Mouse (Mus musculus): ENCODE measurements around the gene Fbxo24.
A peak's percentile ranks its signal among the peaks of the same experiment; 100 is the strongest.

Gene Fbxo24

GRCm38 (mm10) chr5:137628498-137629305 lies at the start of gene Fbxo24, which contains the start of the genes Lrch4 and Gm20605:
Gene Fbxo24 (minus strand): TSS chr5:137629002.
Gene Lrch4 (plus strand): TSS chr5:137629121.
Gene Gm20605 (plus strand): TSS chr5:137629175.
- peak; percentile 99 for DNase-seq (ENCODE audit: low read depth in 2 of 2, low spot score in 2 of 2)

DNA sequence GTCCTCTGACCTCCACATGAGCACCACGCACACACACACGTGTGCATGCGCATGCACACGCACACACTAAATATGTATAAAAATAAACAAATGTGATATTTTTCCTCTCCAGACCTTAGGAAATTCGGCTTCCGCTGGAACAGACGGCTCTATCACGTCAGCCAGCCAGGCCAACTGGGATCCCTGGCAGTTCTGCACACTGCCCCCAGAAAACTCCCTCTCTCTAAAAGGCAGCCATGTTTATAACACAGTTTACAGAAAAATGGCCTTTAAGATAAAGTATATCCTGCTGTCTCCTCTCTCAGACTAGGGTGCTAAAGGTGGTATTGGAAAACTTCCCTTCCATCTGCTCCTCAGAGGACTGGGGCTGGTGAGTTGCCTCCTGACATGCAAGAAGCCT lies 49.1 kb upstream of the Fbxo24 start:
- DNase-seq (ENCODE audit: low read depth in 2 of 2, low spot score in 2 of 2) = no peak

DNA sequence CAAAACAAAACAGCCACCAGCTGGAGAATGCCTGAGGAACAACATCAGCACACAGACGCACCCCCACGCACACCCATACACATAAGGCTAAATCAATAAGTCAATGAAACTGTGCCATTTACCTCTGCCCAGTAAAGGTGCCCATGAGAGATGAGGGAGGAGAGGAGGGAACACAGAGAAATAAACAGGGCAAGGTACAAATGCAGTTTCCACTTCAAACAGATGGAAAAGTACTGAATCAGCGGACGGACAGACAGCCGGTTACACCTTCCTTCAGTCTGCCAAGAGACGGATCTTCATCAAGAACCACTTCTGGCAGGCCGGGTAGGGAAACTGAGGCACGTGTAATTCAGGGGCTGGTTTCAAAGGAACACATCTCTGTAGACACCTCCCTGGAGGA lies 46.0 kb upstream of the Fbxo24 start:
- no peak for DNase-seq (ENCODE audit: low read depth in 2 of 2, low spot score in 2 of 2)

DNA sequence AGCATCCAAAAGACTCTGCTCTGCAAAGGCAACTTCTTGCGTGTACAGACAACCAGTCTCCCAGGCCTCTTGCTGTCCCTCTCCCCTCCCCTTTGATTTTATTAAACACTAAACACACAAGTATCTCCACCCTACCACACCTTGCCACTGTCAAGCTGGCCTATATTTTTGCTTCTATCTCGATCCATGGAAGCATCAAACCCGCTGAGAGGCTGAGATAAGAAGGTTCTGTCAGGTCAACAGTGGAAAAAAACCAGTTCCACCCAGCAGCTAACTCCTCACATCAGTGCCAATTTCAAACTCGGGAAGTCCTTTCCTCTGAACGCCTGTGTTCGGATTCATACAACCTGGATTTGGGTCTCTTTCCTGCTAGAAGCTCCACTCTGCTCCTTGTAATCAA lies 44.2 kb upstream of the Fbxo24 start:
- DNase-seq (ENCODE audit: low read depth in 2 of 2, low spot score in 2 of 2) = no peak

- no peak for DNase-seq (ENCODE audit: low read depth in 2 of 2, low spot score in 2 of 2)
These were observed 43.6 kb upstream of the Fbxo24 start for GRCm38 (mm10) chr5:137672361-137672760.

- no peak for DNase-seq (ENCODE audit: low read depth in 2 of 2, low spot score in 2 of 2)
These were observed 42.8 kb upstream of the Fbxo24 start for GRCm38 (mm10) chr5:137671443-137672240.

DNA sequence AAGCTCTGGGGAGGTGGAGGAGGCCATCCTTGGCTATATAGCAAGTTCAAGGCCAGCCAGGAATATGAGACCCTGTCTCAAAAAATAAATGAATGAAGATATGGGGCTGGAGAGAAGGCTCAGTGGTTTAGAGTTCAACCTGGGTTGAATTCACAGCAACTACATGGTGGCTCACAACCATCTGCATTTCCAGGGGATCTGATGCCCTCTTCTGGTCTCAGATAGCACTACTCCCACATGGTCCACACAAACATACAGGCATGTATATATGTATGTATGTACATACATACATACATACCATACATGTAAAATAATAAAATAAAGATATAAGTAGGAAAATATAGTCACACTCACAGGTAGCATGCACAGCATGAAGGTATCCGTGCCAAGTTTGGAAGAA lies 41.4 kb upstream of the Fbxo24 start:
- no peak for DNase-seq (ENCODE audit: low read depth in 2 of 2, low spot score in 2 of 2)

DNA sequence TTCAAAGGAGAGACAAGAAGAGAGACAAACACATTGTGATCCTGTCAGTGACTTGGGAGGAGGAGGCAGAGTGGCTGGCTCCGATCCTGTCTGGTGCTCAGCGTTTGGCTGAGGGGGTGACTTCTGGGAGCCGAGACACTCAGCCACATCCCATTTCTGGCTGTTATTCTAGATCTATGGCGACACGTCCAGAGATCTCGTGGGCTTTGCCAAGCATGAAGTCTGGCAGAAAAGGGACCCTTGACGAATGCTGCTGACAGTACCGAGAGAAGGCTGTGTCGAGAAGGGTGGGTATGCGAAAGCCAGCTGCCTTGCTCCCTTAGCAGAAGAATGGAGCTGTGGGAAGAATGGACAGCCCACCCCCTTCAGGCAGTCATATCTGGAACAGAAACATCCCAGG lies 40.2 kb upstream of the Fbxo24 start:
- DNase-seq (ENCODE audit: low read depth in 2 of 2, low spot score in 2 of 2) = no peak

GRCm38 (mm10) chr5:137663057-137663456 lies 34.3 kb upstream of the Fbxo24 start:
- DNase-seq (ENCODE audit: low read depth in 2 of 2, low spot score in 2 of 2) = no peak

DNA sequence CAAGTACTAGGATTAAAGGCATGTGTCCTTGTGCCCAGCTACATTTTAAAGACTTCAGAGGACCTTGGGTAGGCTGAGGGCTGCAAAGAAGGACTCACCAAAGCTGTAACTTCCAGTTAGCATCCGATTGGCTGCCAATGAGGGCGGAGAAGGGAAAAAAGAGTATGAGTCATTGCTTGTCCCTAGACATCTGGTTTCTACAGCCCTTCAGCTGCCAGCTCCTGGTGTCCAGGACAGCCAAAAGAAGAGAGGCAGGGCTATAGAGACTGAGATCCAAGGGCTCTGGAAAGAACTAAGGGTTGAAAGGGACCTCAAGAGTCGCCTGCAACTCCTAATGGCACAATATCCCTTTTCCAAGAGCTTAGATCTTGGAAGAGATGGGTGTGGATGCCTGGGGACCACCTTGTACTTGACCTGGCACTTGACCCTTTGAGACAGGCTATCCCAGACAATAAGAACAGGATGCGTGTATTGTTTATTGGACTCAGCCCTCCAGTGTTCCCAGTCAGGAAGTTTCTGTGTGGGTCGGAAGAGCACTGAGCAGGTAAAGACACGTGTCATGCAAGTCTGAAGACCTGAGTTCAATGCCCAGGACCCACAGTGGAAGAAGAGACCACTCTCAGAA lies 31.4 kb upstream of the Fbxo24 start:
- no peak for DNase-seq (ENCODE audit: low read depth in 2 of 2, low spot score in 2 of 2)

GRCm38 (mm10) chr5:137656977-137657376 lies 28.2 kb upstream of the Fbxo24 start:
- DNase-seq (ENCODE audit: low read depth in 2 of 2, low spot score in 2 of 2) = peak; percentile 30 to 43

- DNase-seq (ENCODE audit: low read depth in 2 of 2, low spot score in 2 of 2) = peak in 1 of 2 experiments; percentile 24
These were observed 25.9 kb upstream of the Fbxo24 start for GRCm38 (mm10) chr5:137654746-137655145.

GRCm38 (mm10) chr5:137653366-137653765 lies 24.6 kb upstream of the Fbxo24 start:
- no peak for DNase-seq (ENCODE audit: low read depth in 2 of 2, low spot score in 2 of 2)

DNA sequence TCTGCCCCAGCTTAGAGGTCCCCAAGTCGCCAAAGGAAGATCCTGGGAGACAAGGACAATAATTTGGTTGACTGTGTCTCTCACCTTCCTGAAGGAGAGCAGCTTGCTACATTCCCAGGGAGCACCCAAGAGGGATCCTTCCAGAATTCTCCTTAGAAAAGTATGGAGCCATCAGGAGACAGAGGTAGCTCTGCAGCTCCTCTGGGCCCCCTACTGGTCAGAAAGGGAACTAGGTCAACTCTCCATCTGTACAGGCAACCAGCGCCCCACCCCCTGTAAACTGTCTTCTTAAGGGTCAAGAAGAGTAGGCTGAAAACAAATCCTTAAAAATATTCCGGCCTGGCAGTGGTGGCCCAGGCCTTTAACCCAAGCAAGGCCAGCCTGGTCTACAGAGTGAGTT lies 23.7 kb upstream of the Fbxo24 start:
- no peak for DNase-seq (ENCODE audit: low read depth in 2 of 2, low spot score in 2 of 2)

GRCm38 (mm10) chr5:137649669-137650571 lies 21.1 kb upstream of the Fbxo24 start:
- no peak for DNase-seq (ENCODE audit: low read depth in 2 of 2, low spot score in 2 of 2)

GRCm38 (mm10) chr5:137649251-137649650 lies 20.4 kb upstream of the Fbxo24 start:
- no peak for DNase-seq (ENCODE audit: low read depth in 2 of 2, low spot score in 2 of 2)

- DNase-seq (ENCODE audit: low read depth in 2 of 2, low spot score in 2 of 2) = no peak
These were observed 19.2 kb upstream of the Fbxo24 start for GRCm38 (mm10) chr5:137647827-137648601.

- no peak for DNase-seq (ENCODE audit: low read depth in 2 of 2, low spot score in 2 of 2)
These were observed 16.9 kb upstream of the Fbxo24 start, which contains the start of gene Irs3 for GRCm38 (mm10) chr5:137645652-137646091. Gene Irs3 (minus strand): TSS chr5:137645714.

DNA sequence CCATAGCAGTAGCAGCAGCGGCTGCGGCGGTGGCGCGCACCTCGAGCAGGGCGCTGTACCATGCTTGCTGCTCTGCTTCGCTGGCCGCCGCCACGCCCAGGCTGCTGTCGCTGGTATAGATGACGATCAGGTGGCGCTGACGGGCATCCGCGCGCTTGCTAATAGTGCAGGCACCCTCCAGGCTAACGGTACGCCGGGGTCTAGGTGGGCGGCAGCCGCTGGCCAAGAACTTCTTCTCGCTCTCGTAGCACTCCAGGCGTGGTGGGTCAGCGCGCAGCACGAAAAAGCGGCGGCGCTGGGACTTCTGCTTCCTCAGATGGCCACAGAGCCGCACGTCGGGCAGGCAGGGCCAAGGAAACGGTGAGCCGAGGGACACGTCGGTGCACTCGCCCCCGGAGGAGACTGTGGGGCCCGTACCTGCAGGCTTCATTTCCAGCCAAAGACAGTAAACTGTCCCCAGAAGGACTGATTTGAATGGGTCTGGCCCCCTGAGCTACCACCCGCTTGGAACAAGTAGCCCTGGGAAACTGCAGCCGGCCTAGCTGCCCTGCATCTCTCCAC lies 16.4 kb upstream of the Fbxo24 start:
- DNase-seq (ENCODE audit: low read depth in 2 of 2, low spot score in 2 of 2) = peak in 1 of 2 experiments; percentile 11
